Mouse (Mus musculus): Measurements from ENCODE around the gene Gm49388.

DNA sequence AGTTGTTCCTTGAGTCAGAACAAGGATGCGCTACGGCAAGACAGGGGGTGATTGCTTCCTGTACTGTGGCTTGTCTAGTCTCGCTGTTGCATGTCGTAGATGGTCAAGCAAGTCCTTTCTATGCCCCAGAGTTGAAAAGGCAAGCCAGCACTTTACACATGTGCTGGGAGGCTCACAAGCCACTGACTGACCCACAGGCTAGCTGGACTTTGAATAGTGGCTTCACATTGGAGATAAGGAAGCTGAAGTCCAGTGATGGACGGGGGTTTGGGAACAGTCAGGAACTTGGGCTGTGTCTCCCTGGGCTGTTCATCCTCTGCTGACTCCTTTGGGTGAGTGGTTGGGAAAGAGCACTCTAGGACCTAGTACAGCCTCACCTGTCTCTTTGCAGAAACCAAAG, 33.8 kb upstream of the Gm49388 start:
- TF ChIP-seq CTCF (IDR thresholded peaks at IDR 0.05) (no peak), EP300 (IDR thresholded peaks at IDR 0.05) (no peak)
